Mouse (Mus musculus): Measurements from ENCODE around the gene Ruvbl1. TPM values are rescaled to one million over a fixed set of nuclear protein-coding genes. Genes with fewer than 3 reads are reported as not detected.

The Ruvbl1 gene
- polyA plus RNA-seq (2014; fragmentation: Illumina TruSeq; extraction: RNeasy Lipid Tissue Mini Kit (QIAGEN cat#74804); ENCODE audit: low read depth, low replicate concordance), result 24.5 TPM

GRCm38 (mm10) chr6:88465181-88465920 lies at the start of gene Ruvbl1:
Gene Ruvbl1, plus strand, starts transcription at chr6:88465409.

GRCm38 (mm10) chr6:88446063-88447002 lies 18.9 kb upstream of the Ruvbl1 start, which contains the start of gene Eefsec:
Gene Eefsec, minus strand, starts transcription at chr6:88446539.

GRCm38 (mm10) chr6:88518404-88519263 lies 53.4 kb downstream of the Ruvbl1 start, which contains the start of gene Sec61a1:
Gene Sec61a1, minus strand, starts transcription at chr6:88518905.

Other genes with a start within 250 kb of the Ruvbl1 start
- not detected for gene Dnajb8, start 243.1 kb upstream of the Ruvbl1 start, polyA plus RNA-seq (2014; fragmentation: Illumina TruSeq; extraction: RNeasy Lipid Tissue Mini Kit (QIAGEN cat#74804); ENCODE audit: low read depth, low replicate concordance)
- 4.5 TPM for gene Eefsec, start 18.9 kb upstream of the Ruvbl1 start, polyA plus RNA-seq (2014; fragmentation: Illumina TruSeq; extraction: RNeasy Lipid Tissue Mini Kit (QIAGEN cat#74804); ENCODE audit: low read depth, low replicate concordance)
- gene Sec61a1, start 53.5 kb downstream of the Ruvbl1 start, polyA plus RNA-seq (2014; fragmentation: Illumina TruSeq; extraction: RNeasy Lipid Tissue Mini Kit (QIAGEN cat#74804); ENCODE audit: low read depth, low replicate concordance), result 35.6 TPM
- 32.9 TPM for gene Kbtbd12, start 172.5 kb downstream of the Ruvbl1 start, polyA plus RNA-seq (2014; fragmentation: Illumina TruSeq; extraction: RNeasy Lipid Tissue Mini Kit (QIAGEN cat#74804); ENCODE audit: low read depth, low replicate concordance)

All from heart, adult 10 weeks (tissue).